Mouse (Mus musculus) cortical plate, adult 2 months (tissue): ENCODE measurements around the gene Snx21.

Experiments
- CTCF ChIP-seq: fragments of 200-500 bp; IDR thresholded peaks from 2 replicates; pipeline ENCODE4 v1.5.1; 2011; ENCODE audit warnings: mild to moderate bottlenecking, control low read depth, low read length; ENCODE audit not compliant: insufficient read depth; ENCODE audit errors: extremely low read depth
- POLR2A ChIP-seq: fragments of 200-500 bp; IDR thresholded peaks from 2 replicates; pipeline ENCODE4 v1.6.1; 2011; ENCODE audit warnings: mild to moderate bottlenecking, low read length, control low read depth; ENCODE audit not compliant: insufficient read depth; ENCODE audit errors: extremely low read depth

GRCm38 (mm10) chr2:164803201-164803920, 17.7 kb downstream of the Snx21 start:
- TF ChIP-seq CTCF (no peak), POLR2A (no peak)
